Comparison of ENCODE assay signal across 9 mouse cellular contexts in the genomic region with DNA sequence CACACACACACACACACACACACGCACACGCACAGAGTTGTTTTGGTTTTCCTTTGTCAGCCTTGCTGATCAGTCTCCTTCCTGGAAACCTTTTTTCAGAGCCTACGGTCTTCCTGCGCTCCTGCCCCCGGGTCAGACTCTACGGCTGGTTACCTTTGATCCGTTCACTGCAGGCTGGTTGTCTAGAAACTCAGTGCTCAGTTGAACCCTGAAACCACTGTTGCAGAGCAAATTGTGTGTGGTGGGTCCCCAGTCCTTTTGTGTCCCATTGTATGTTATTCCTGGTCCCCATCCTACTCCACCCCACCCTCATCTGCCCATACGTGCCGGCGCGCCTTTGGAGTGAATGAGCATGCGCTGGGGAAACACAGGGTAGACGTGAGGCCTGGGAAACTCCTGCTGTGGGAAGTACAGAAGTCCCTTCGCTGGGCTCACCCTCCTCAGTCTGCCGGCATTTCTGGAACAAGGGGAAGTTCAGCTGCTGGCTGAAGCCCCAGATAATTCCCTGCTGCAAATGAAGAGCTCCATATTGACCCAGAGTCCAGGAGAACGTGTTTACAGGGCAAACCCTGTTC. TPM values are rescaled to one million over a fixed set of nuclear protein-coding genes. Genes with fewer than 3 reads are reported as not detected.
DNase-seq lines count a peak whose midpoint lies in the region; ATAC-seq and TF ChIP-seq lines count a peak whose summit lies in the region.
"Had no signal": no experiment of that assay in that cellular context is flagged by ENCODE, and none has a peak within 500 bp of the region (broad histone marks: within the 10 kb centered on the region; RNA-seq: fewer than 3 reads in every experiment).

No protein-coding gene starts in this region.

- no peaks in the 10 kb centered on the region for H3K9me3 ChIP-seq in midbrain, embryonic 14.5 days (ENCODE audit: control insufficient read depth, low read length)
- H3K9me3 ChIP-seq: embryonic facial prominence, embryonic 12.5 days had no signal

- H3K79me2 ChIP-seq in liver, adult 2 months (ENCODE audit: control insufficient read depth, insufficient read depth, low read length) = peaks cover 20% of the 10 kb centered on the region; the same call in 1 of the 2 replicates

- no peak for TF ChIP-seq CTCF in liver, adult 2 months (IDR thresholded peaks at IDR 0.05; ENCODE audit: low read depth, low read length)

- H3K4me3 ChIP-seq in liver, adult 2 months (ENCODE audit: insufficient read depth, low read depth, low read length) = no peak overlapping the region
- H3K4me3 ChIP-seq in midbrain, embryonic 14.5 days (replicated peaks; ENCODE audit: low read depth, low read length) = no peak overlapping the region
- H3K4me3 ChIP-seq: embryonic facial prominence, embryonic 12.5 days had no signal

- peak overlapping the region; percentile 32; the same call in 1 of the 2 replicates for H3K9ac ChIP-seq in liver, adult 2 months (ENCODE audit: low read depth, low read length)
- H3K9ac ChIP-seq in midbrain, embryonic 14.5 days (replicated peaks; ENCODE audit: low read length) = no peak overlapping the region
- H3K9ac ChIP-seq: embryonic facial prominence, embryonic 12.5 days had no signal

- H3K27ac ChIP-seq in liver, adult 2 months (replicated peaks; ENCODE audit: insufficient read depth, low read depth, low read length) = peak overlapping the region; percentile 43
- H3K27ac ChIP-seq in midbrain, embryonic 14.5 days (replicated peaks; ENCODE audit: low read depth, low read length) = peak overlapping the region; percentile 8; the same call in 1 of the 2 replicates
- H3K27ac ChIP-seq: embryonic facial prominence, embryonic 12.5 days had no signal

- DNase-seq in liver, adult 2 months (ENCODE audit: extremely low read depth, low read depth, low spot score) = peak; percentile 77
- DNase-seq in liver = no peak
- DNase-seq in gastrocnemius, postnatal 25 days = peak; percentile 59
- DNase-seq in kidney, adult 11 months = peak; percentile 74
- peak; percentile 29 for DNase-seq in midbrain, embryonic 14.5 days
- DNase-seq in left cerebral cortex, postnatal 25 days (ENCODE audit: low spot score in 2 of 2) = no peak
- DNase-seq in c-Kit-positive CD71-positive TER-119-positive erythroid progenitor cells, embryonic 14.5 days (ENCODE audit: low spot score) = no peak

- H3K27me3 ChIP-seq in liver, adult 2 months (ENCODE audit: control insufficient read depth, insufficient read depth, low read length) = no peaks in the 10 kb centered on the region
- no peaks in the 10 kb centered on the region for H3K27me3 ChIP-seq in midbrain, embryonic 14.5 days (ENCODE audit: control insufficient read depth, insufficient read depth, low read length)
- H3K27me3 ChIP-seq: embryonic facial prominence, embryonic 12.5 days had no signal

- H3K36me3 ChIP-seq in liver, adult 2 months (ENCODE audit: control insufficient read depth, insufficient read depth, low read length) = no peaks in the 10 kb centered on the region
- H3K36me3 ChIP-seq in midbrain, embryonic 14.5 days (ENCODE audit: control insufficient read depth, insufficient read depth, low read length) = no peaks in the 10 kb centered on the region
- H3K36me3 ChIP-seq: embryonic facial prominence, embryonic 12.5 days had no signal

- H3K4me2 ChIP-seq in midbrain, embryonic 14.5 days (ENCODE audit: low read length) = no peak overlapping the region
- H3K4me2 ChIP-seq: embryonic facial prominence, embryonic 12.5 days had no signal

- H3K4me1 ChIP-seq in liver, adult 2 months (ENCODE audit: control insufficient read depth, insufficient read depth, low read length) = peaks cover 41% of the 10 kb centered on the region
- no peaks in the 10 kb centered on the region for H3K4me1 ChIP-seq in midbrain, embryonic 14.5 days (ENCODE audit: control insufficient read depth, insufficient read depth, low read length)

- TF ChIP-seq POLR2A in liver, adult 2 months (IDR thresholded peaks at IDR 0.05; ENCODE audit: extremely low read depth, insufficient read depth, low read length) = no peak

- no peak for ATAC-seq in midbrain, embryonic 14.5 days (ENCODE audit: low FRiP score, low TSS enrichment)
- no peak for ATAC-seq in erythroid progenitor cell, adult 5-6 weeks (replicated peaks; ENCODE audit: low FRiP score, poor library complexity, severe bottlenecking)

- intact Hi-C loops in left cerebral cortex, postnatal 25 days (cut with DNase I) = no loop called here

- 20% methylated on average over 16 of the region's 16 CpGs for WGBS in liver, adult 2 months
- 66% methylated on average over 16 of the region's 16 CpGs for WGBS in midbrain, embryonic 14.5 days

RNA-seq across cellular contexts. Expression of a gene that starts 40.9 kb away (rescaled TPM):
- 3.1 and 3.8 TPM in 2 replicates for total RNA-seq in liver, adult 2 months (2014; rRNA removed)
- 4.8 and 5.2 TPM in 2 replicates for polyA plus RNA-seq in liver, adult 2 months (2012; rRNA removed)
- total RNA-seq in gastrocnemius, postnatal 25 days (2021) = 1 to 10 TPM; 7.2 to 7.6 TPM
- 5.5 and 6.2 TPM in 2 replicates for polyA plus RNA-seq in midbrain, embryonic 14.5 days (2014; fragmentation: Nextera tagmentation; extraction: Ambion mirVana)
- 4.0 and 10.5 TPM in 2 replicates for total RNA-seq in erythroid progenitor cell, adult 5-6 weeks (2015; ENCODE audit: low replicate concordance)
- 1.0 and 1.6 TPM in 2 replicates for total RNA-seq in erythroid progenitor cell, adult 5-6 weeks (2017; ENCODE audit: low replicate concordance)
- total RNA-seq in left cerebral cortex, postnatal 25 days (2021) = 100 to 1,000 TPM in 1 of 2 experiments, 10 to 100 TPM in 1; 83.7 to 110 TPM

Comparison
In these comparisons a context has a peak if more than half of its experiments do, and no peak if none do; other contexts are left out.
1. DNase-seq: peak in liver, adult 2 months (single experiment), gastrocnemius, postnatal 25 days (single experiment), kidney, adult 11 months (single experiment) and midbrain, embryonic 14.5 days (single experiment); none in liver (single experiment), left cerebral cortex, postnatal 25 days (0 of 2) and c-Kit-positive CD71-positive TER-119-positive erythroid progenitor cells, embryonic 14.5 days (single experiment).
2. RNA of a gene that starts 40.9 kb away (total RNA-seq): 83.7 to 110 TPM in left cerebral cortex, postnatal 25 days; 1.0 to 10.5 TPM in erythroid progenitor cell, adult 5-6 weeks, 7.2 to 7.6 TPM in gastrocnemius, postnatal 25 days and 3.1 to 3.8 TPM in liver, adult 2 months; every median in the first group is over 4 times any median in the second.